Mouse (Mus musculus) cerebellum, postnatal 25 days (tissue): ENCODE measurements around the gene Gm20518.

Experiments used
- DNase-seq, 2 experiments: peaks; one replicate each; pipeline ENCODE4 v3.0.0; 2021; ENCODE audit warnings: mixed read lengths in 2 of 2

Gene Gm20518

GRCm38 (mm10) chr16:17804449-17804912, 87.0 kb downstream of the Gm20518 start:
- peak in 1 of 2 experiments; percentile 47 for DNase-seq

DNA sequence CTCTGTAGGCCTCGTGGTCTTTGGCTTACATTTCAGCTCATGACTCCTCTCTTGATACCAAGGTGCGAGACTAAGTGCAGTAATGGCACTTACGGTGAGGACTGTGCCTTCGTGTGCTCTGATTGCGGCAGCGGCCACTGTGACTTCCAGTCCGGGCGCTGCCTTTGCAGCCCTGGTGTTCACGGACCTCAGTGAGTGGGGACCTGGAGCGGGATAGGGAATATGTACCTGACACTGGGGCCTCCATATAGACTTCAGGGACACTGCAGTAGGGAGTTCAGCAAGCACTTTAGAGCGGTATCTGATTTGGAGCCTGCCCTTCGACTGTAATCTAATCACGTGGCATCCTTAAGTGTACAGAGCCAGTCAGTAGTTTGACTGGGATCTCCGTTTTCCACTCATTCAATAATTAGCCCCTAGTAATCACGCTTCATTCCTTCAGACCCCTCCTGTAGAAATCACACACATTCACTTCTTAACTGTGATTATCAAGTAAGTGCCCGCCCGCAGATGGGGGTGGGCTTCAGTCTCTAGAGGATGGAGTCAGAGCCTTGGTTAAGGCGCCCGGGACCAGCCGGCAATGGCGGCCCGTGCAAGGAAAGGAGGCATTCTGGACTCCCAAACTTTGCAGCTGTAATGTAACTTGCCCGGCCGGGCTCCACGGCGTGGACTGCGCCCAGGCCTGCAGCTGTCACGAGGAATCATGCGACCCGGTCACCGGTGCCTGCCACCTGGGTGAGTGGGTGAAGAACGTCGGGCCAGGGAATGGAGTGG, 87.6 kb downstream of the Gm20518 start:
- peak in 1 of 2 experiments; percentile 35 for DNase-seq

DNA sequence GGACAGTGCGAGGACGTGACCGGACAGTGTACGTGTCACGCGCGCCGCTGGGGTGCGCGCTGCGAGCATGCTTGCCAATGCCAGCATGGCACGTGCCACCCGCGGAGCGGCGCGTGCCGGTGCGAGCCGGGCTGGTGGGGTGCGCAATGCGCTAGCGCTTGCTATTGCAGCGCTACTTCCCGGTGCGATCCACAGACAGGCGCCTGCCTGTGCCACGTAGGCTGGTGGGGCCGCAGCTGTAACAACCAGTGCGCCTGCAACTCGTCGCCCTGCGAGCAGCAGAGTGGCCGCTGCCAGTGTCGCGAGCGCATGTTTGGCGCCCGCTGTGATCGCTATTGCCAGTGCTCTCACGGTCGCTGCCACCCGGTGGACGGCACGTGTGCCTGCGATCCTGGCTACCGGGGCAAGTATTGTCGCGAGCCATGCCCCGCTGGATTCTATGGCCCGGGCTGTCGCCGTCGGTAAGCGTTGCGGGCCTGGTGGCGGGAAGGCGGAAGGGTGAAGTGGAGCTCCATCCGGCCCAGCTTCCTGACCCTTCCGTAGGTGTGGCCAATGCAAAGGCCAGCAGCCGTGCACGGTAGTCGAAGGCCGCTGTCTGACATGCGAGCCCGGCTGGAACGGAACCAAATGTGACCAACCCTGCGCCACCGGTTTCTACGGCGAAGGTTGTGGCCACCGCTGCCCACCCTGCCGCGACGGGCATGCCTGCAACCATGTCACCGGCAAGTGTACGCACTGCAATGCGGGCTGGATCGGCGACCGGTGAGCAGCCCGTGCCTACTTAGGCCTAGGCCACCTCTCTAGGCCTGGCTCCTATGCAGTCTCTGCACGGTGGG, 88.4 kb downstream of the Gm20518 start:
- peak; percentile 43 to 64 for DNase-seq

DNA sequence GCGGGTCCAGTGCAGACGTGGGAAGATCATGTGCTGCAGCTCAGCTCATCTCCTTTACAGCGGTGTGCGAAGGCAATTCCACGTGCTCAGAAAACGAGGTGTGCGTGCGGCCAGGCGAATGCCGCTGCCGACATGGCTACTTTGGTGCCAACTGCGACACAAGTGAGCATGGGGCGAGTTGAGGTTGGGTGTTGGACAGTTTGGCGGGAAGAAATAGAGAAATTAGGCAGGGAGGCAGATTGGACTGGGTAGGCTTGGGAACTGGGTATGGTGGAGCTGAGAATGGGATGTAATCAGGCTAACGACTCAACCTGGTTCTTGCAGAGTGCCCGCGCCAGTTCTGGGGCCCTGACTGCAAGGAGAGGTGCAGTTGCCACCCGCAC, 89.0 kb downstream of the Gm20518 start:
- no peak for DNase-seq

DNA sequence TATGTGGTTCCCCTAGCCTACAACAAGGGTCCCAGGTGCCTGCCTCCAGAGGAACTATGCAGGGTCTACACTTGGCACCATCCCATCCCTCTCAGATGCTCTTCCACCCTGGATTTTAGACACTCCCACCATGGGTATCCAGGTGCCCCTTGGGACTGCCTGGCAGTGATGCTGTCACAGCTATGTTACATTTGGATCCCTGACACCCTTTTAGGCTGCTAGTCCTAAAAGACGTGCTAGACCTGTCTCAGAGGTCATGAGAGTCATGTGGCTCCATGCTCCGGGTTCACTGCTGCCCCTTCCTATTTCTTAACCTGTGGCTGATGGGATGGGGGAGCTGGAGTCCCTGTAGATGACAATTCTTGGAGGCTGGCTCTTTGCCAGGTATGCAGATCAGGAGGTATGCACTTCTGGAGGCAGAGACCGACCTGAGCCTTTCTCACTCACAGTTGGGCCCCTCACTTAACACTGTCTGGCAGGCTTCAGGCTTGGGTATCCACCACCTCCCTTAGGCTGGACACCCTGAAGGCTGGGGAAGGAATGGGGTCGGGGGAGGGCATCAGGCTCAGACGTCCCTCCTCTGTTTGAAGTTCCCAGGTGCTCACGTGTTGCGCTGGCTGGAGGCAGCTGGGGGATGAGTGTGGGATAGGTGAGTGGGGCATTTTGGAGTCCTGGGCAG, 89.6 kb downstream of the Gm20518 start:
- DNase-seq, result no peak

DNA sequence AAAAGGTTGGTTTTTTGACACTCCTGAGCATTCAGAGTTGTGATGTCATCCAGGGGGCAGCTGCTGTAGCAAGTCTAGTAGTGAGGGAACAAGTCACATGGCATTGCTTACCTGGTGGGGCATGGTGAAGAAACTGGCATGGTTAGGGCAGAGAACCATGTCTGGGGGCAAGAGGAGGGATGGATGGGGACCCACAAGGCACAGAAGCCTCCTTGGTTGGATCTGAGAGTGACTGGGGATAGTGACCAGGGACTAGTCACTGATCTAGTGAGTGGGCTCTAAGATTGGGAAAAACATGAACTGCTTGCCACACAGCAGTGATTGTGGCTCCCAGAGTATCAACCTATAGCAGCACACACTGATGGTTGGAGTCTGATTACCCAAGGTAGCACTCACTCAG, 91.9 kb downstream of the Gm20518 start:
- no peak for DNase-seq

- DNase-seq, result no peak
These were observed 92.9 kb downstream of the Gm20518 start for GRCm38 (mm10) chr16:17798321-17799180.

DNA sequence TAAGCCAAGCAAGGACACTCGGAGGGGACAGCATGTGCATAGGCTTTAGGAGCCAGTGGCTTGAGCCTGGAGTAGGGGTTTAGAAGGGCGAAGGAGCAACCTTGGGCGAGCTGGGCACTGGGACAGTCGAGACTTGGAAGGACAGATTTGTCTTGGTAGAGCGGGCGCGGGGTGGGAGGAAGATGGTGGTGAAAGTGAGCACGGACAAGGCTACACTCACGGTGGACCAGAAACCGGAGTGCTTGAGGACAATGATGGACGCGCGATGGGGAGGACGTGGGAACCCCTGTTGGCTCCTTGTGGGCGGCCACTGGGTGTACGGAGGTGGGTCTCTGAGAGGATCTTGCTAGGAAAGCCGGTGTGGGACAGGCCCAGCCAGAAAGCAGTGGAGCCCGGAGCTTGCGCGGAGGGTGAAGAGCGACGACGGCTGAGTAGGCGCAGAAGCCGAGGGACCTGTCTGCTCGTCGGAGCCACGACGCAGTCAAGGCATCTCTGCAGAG, 93.6 kb downstream of the Gm20518 start:
- peak in 1 of 2 experiments; percentile 24 for DNase-seq

- peak in 1 of 2 experiments; percentile 21 for DNase-seq
These were observed 94.3 kb downstream of the Gm20518 start, which contains the start of gene Scarf2 for GRCm38 (mm10) chr16:17796971-17797811. Scarf2 (plus strand) TSS chr16:17797282.

DNA sequence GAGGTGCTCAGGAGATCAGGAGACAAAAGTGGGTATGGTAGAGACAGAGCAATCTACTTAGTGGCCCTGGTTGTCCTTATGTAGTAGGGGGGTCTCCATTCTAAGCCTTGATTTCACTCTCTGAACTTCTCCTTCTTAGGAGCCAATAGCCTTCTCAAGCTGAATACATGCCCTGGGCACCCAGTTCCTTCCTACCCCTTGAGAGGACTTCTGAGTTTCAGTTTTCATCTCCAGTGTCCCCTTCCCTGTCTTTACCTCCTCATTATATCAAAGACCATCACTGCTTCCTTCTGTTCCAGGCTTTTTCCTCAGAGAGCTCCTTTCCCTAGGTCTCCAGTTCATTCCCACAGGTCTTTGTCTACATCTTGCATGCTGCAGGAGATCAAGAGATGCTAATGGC, 95.0 kb downstream of the Gm20518 start:
- no peak for DNase-seq

- peak in 1 of 2 experiments; percentile 38 for DNase-seq
These were observed 95.8 kb downstream of the Gm20518 start for GRCm38 (mm10) chr16:17795643-17796042.

DNA sequence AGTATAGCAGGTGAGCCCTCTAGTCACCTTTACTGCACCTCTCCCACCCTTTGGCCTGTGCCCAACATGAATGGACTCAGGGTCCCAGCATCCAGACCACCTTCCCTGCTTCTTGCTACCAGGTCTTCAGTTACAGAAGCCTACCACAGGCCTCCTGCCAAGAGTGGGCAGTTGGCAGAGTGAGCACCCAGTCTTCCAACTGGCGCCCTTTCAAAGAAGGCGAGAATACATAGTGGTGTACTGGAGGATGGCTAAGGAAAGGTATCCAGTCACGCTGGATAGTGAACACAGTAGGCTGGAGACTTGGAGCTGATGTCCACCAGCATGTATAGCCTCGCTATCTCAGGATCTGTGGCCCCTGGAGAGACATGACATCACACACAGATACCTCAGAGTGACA, 97.4 kb downstream of the Gm20518 start:
- peak in 1 of 2 experiments; percentile 57 for DNase-seq

GRCm38 (mm10) chr16:17792728-17793127, 98.7 kb downstream of the Gm20518 start:
- DNase-seq, result no peak

DNA sequence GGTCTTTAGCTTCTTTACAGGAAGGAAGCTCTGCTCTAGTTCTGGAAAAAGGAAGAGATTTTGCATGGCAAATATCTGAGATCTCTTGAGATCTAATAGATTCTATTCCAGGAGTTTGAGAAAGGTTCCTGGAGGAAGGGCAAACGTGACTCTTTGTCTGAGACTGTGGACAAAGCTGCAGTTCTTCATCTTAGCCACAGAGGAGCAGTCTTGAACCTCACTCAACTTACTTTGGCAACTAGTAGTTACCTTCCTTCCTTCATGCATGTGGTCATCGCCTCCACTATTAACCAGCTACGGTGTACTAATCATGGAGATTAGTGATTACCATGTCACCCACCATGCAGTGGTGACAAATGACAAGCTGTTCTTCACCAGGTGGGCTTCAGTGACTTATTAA, 106.1 kb downstream of the Gm20518 start:
- DNase-seq, result no peak
